Mouse (Mus musculus) telencephalon, adult 2 months (tissue): ENCODE results near the gene Dlgap1.

Source experiments
- DNase-seq: peaks from one replicate; pipeline ENCODE4 v3.0.0-alpha.2; 2011; ENCODE audit warnings: low read depth, low spot score

Gene Dlgap1

GRCm38 (mm10) chr17:70722146-70722545 is 753.3 kb downstream of the Dlgap1 start:
- no peak for DNase-seq

DNA sequence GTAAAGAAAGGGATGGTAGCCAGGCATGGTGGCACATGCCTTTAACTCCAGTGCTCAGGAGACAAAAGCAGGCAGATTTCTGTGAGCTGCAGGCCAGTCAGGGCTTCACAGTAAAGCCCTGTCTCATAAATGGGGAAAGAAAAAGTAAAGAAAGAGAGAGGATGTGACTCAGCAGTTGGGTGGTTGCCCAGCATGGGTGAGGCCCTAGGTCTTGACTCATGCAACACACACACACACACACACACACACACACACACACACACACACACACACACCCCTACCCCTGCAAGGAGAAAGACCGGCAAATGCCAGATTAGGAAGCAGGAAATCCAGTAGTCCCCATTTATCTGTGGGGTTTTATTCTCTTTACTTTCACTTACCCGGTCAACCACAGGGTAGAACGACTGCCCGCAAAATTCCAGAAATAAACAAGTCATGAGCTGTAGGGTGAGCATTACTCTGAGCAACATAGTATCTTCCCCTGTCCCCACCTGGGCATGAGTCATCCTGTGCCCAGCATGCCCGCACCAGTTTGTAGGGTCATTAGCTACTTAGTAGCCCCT is 759.9 kb downstream of the Dlgap1 start:
- no peak for DNase-seq

DNA sequence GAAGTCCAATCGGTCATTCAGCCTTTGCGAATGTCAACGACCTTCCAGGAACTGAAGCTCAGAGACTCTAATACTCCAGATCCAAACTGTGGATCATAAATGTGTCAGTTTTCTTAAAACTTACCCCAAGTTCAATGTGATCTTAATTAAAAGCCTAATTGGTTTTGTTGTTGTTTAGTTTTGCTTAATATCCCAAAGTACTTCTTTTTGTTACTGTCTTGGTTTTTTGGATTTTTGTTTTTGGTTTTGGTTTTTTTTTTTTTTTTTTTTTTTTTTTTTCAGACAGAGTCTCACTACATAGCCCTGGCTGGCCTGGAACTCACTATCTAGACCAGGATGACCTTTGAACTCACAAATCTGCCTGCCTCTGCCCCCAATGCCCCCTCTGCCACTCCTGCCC is 765.9 kb downstream of the Dlgap1 start:
- no peak for DNase-seq

- no peak for DNase-seq
These were observed 766.5 kb downstream of the Dlgap1 start for GRCm38 (mm10) chr17:70735396-70735795.

- peak; percentile 58 for DNase-seq
These were observed 768.6 kb downstream of the Dlgap1 start for GRCm38 (mm10) chr17:70737424-70737823.

DNA sequence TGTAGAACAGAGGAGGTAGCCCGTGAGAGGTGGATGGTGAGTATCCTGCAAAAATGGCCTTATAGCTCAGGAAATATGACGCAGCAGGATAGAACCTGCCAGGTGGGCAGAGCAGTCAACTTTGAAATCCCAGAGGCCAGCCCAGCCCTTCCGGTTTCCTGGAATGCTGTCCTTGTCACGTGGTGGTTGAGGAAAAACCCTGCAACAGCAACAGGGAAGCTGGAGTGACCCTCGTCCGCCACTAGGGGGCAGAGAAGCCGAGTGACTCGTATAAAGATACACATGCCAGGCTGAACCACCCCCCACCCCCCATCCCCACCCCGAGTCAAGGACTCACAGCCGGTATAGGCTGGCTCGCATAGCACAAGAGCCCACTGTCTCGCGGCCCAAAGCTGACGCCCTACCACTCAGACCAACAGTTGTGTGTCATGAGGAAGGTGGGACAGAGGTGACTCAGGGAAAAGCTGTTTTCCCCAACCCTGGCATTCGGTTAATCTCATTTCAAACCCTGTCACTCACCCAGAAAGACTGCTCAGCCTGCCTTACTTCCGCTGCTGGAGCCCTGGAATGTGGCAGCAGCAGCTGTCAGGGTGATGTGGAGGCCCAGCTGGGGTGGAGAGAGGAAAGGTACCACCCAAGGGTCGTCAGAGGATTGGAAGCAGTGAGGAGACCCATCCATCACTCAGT is 769.4 kb downstream of the Dlgap1 start:
- no peak for DNase-seq

DNA sequence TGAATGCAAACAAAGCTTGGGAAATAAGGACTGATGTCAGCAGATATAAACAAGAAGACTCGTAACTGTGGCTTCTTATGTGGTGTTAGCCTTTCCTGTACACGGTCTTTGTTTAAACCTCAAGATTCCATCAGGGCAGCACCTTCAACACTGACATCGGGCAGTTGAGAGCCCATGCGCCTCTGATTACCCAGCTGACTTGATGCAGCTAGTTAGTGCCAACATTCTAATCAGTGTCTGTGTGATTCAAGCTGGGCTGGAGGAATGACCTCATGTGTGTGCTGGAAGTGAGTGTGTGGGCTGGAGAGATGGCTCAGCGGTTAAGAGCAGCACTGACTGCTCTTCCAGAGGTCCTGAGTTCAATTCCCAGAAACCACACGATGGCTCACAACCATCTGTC is 770.5 kb downstream of the Dlgap1 start:
- no peak for DNase-seq

DNA sequence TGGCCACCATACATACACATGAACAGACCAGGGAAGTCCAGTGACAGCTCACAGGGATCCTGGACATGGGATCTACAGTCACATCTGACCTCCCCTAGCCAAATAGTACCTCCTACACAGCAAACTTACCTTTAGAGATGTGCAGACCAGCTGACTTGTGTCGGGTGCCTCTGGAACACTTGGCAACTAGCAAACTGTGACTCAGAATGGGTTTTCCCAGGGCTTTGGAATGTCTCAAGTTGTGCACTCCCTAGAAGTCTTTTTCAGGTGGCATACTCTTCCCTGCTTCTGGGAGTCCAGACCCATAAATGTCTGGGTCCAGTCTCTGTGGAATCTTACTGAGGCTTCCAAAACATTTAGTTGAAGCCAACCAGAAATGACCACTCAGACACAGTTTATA is 772.8 kb downstream of the Dlgap1 start:
- DNase-seq = no peak

DNA sequence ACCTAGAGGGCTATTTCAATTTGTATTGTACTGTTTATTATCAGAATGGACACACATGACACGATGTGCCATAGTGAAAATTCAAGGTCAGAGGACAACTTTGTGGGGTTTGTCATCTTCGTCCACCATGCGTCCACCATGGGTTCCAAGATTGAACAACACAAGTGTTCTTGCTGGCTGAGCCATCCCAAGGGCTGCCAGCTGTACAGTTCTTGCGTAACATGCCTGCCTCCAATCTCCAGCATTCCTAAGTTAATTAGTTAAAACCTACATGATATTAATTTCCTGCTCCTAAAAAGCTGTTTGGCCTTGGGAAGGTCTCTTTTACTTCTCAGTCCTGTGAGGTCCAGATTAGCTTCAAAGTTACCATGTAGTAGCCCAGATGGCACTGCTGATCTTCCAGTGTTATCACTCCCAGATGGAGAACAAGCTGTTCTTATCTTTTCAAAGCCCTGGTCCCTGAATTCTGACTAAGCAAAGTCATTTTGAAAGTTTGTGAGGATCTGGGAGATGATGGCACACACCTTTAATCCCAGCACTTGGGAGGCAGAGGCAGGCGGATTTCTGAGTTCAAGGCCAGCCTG is 775.8 kb downstream of the Dlgap1 start:
- DNase-seq = no peak

- no peak for DNase-seq
These were observed 776.5 kb downstream of the Dlgap1 start for GRCm38 (mm10) chr17:70745385-70745784.

- no peak for DNase-seq
These were observed 777.7 kb downstream of the Dlgap1 start for GRCm38 (mm10) chr17:70746379-70747079.

- no peak for DNase-seq
These were observed 779.0 kb downstream of the Dlgap1 start for GRCm38 (mm10) chr17:70747731-70748475.

DNA sequence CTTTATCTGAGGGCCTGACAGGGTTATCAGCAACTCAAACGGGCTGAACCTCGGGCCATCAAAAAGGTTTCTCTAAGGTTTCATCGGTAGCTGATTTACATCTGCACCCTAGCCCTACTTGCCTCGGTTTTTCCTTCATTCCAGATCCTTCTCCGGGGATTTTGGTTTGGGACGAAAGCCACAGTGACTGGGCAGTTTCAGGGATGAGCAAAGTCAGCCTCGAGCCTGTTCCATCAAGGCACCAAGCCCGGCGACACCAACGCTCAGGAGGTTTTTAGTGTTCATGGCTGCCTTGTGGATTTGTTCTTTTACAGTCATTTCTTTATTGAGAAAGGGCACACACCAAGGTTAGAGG is 779.6 kb downstream of the Dlgap1 start:
- DNase-seq = no peak

DNA sequence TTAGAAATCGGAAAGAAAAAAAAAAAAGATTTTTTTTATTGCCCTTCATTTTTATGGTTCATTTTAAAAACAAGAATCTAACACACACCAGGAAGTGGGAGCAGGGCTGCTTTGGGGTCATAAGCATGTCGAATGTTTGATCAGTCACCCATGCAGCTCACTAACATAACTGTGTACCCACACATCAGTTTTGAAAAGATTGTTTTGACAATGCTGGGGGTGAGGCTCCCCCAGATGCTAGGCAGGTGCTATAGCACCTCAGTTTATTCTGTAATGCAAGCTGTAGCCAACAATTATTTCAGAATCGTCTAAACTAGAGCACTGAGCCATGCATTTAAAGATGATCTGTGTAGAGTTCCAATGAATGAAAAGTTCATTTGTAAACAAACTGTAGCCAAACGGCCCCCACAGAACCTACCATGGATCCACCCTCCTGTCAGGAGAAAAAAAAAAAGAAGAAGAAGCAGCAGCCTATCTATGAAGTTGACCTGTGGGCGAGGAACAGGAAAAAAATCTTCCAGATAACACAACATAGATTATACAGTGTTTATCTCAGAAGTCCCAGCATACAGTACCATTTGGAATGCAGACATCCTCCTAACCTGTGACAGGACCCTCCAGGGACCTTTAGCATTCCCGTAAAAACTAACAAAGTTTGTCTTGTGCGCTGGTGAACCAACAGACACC is 780.2 kb downstream of the Dlgap1 start:
- no peak for DNase-seq

GRCm38 (mm10) chr17:70750236-70751160 is 781.6 kb downstream of the Dlgap1 start:
- DNase-seq = no peak

GRCm38 (mm10) chr17:70751161-70751651 is 782.3 kb downstream of the Dlgap1 start:
- DNase-seq = no peak

GRCm38 (mm10) chr17:70751676-70752075 is 782.8 kb downstream of the Dlgap1 start:
- DNase-seq = no peak

DNA sequence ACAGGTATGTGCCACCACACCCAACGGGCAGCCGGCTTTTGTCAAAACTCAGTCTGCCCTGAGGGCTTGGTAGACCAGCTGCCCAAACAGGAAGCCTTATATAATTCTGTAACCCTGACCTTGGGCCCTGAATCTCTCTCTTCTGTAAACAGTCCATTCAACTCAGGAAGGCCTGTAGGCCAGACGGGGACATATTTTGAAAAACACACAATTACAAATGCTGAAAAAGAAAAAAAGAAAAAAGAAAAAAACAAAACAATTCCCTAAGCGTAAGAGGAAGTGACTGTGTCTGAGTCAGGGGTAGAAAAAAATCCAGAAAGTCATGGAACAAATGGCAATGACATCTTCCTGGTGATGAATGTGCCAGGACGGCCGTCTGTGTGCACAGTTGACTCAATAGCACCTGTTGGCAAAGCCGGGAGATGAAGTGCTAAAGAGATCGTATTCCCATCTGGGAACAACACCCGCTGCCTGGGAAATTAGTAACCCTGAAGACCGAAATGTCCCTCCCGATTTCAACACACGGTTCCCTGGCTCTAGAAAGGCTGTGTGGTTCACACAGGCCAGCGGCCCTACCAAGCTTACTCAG is 784.7 kb downstream of the Dlgap1 start:
- DNase-seq = no peak

DNA sequence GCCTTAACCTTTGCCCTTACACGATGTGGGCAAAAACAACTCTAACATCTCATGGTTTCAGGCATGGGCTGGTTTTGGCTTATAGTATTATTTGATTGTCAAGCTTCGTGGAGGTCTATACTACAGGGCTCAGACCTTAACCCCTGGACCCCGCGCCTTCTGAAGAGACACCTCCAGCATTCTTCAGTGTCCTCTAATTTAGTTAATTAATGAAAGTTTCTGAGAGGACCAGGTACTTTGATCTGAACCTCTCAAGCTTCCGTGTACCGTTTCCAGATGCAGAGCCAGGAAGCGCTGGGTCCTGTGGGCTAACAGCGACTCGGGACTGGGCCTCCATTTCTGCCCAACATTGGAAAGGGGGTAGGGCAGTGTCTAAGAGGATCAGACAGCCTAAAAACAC is 785.2 kb downstream of the Dlgap1 start:
- no peak for DNase-seq

- DNase-seq = no peak
These were observed 785.8 kb downstream of the Dlgap1 start for GRCm38 (mm10) chr17:70754638-70755037.
